Mouse (Mus musculus) c-Kit-positive CD71-positive TER-119-positive erythroid progenitor cells, embryonic 14.5 days (primary cell): ENCODE results near the gene Gpx4.
"Not testable (repeated sequence)": the region's sequence is repeated elsewhere in the genome, so short reads cannot be mapped to it uniquely, and the experiment has no call there.

Source experiments
- DNase-seq: peaks from one replicate; pipeline ENCODE4 v3.0.0-alpha.2; 2013; ENCODE audit warnings: low spot score

The Gpx4 gene

GRCm38 (mm10) chr10:80024229-80025043 lies 22.5 kb upstream of the Gpx4 start:
- DNase-seq = no peak

GRCm38 (mm10) chr10:80025044-80025347 lies 22.0 kb upstream of the Gpx4 start:
- DNase-seq = no peak

- DNase-seq = no peak
Measured at GRCm38 (mm10) chr10:80025463-80025862, 21.5 kb upstream of the Gpx4 start.

GRCm38 (mm10) chr10:80025889-80026288 lies 21.1 kb upstream of the Gpx4 start:
- DNase-seq = no peak

GRCm38 (mm10) chr10:80027681-80028520 lies 19.1 kb upstream of the Gpx4 start:
- DNase-seq = no peak

GRCm38 (mm10) chr10:80028521-80028846 lies 18.5 kb upstream of the Gpx4 start:
- no peak for DNase-seq

- no peak for DNase-seq
Measured at GRCm38 (mm10) chr10:80030191-80030590, 16.8 kb upstream of the Gpx4 start.

- no peak for DNase-seq
Measured at GRCm38 (mm10) chr10:80030736-80031135, 16.2 kb upstream of the Gpx4 start.

GRCm38 (mm10) chr10:80032799-80033480 lies 14.0 kb upstream of the Gpx4 start:
- no peak for DNase-seq

- DNase-seq = no peak
Measured at GRCm38 (mm10) chr10:80033511-80034391, 13.2 kb upstream of the Gpx4 start.

GRCm38 (mm10) chr10:80035148-80035547 lies 11.8 kb upstream of the Gpx4 start:
- no peak for DNase-seq

GRCm38 (mm10) chr10:80035686-80036085 lies 11.3 kb upstream of the Gpx4 start:
- DNase-seq = no peak

- DNase-seq = no peak
Measured at GRCm38 (mm10) chr10:80036832-80037231, 10.1 kb upstream of the Gpx4 start.

GRCm38 (mm10) chr10:80039559-80039979 lies 7.4 kb upstream of the Gpx4 start, which contains the start of gene Polr2e:
TSS of gene Polr2e (minus strand) at chr10:80039795.
- DNase-seq = peak; percentile 98

- DNase-seq = not testable (repeated sequence)
Measured at GRCm38 (mm10) chr10:80041409-80042060, 5.4 kb upstream of the Gpx4 start.

GRCm38 (mm10) chr10:80044087-80044486 lies 2.9 kb upstream of the Gpx4 start:
- no peak for DNase-seq

- not testable (repeated sequence) for DNase-seq
Measured at GRCm38 (mm10) chr10:80045364-80045763, 1.6 kb upstream of the Gpx4 start.

GRCm38 (mm10) chr10:80045766-80046165 lies 1.2 kb upstream of the Gpx4 start:
- DNase-seq = no peak

GRCm38 (mm10) chr10:80048396-80048795 lies 1.4 kb downstream of the Gpx4 start:
- no peak for DNase-seq

- no peak for DNase-seq
Measured at GRCm38 (mm10) chr10:80048834-80049233, 1.9 kb downstream of the Gpx4 start.

GRCm38 (mm10) chr10:80050244-80050643 lies 3.3 kb downstream of the Gpx4 start:
- DNase-seq = no peak
